Mouse (Mus musculus) liver, embryonic 14.5 days (tissue): ENCODE measurements around the gene Cnksr3. TPM values are rescaled to one million over a fixed set of nuclear protein-coding genes. Genes with fewer than 3 reads are reported as not detected.

Source experiments
- ATAC-seq: fragments of 200-750 bp; cut with Nextera tagmentation; 2 replicates; pipeline ENCODE4 v1.8.0; 2017; ENCODE audit warnings: moderate number of reproducible peaks, mild to moderate bottlenecking, moderate library complexity; ENCODE audit not compliant: insufficient read depth
- DNase-seq, 3 experiments: peaks; one replicate each; pipeline ENCODE4 v3.0.0-alpha.2; 2012 to 2013; ENCODE audit warnings: low read depth in 3 of 3, low spot score in 3 of 3
- H3K27ac ChIP-seq: fragments of 300-500 bp; sonication (generic); 2 replicates; pipeline ENCODE4 v1.5.1; 2014; ENCODE audit warnings: moderate library complexity, mild to moderate bottlenecking, control low read depth, inconsistent platforms
- H3K27me3 ChIP-seq: fragments of 300-500 bp; sonication (generic); 2 replicates; pipeline ENCODE4 v1.6.1; 2014; ENCODE audit warnings: mild to moderate bottlenecking, low read length, moderate library complexity; ENCODE audit not compliant: control insufficient read depth, insufficient read depth
- H3K36me3 ChIP-seq: fragments of 300-500 bp; sonication (generic); replicated peaks from 2 replicates; pipeline ENCODE4 v1.6.1; 2014; ENCODE audit warnings: low read depth; ENCODE audit not compliant: control insufficient read depth, insufficient read depth
- H3K4me1 ChIP-seq, 2 experiments: fragments of 200-500 bp in 1 of 2; fragments of 300-500 bp in 1 of 2; sonication (generic) in 1 of 2; replicated peaks; 2 replicates each; pipeline ENCODE4 v1.6.1; 2012 to 2014; ENCODE audit warnings: antibody characterized with exemption in 1 of 2, inconsistent platforms in 1 of 2, low read length in 1 of 2; ENCODE audit not compliant: control insufficient read depth in 2 of 2, insufficient read depth in 2 of 2
- H3K4me2 ChIP-seq: fragments of 300-500 bp; sonication (generic); 2 replicates; pipeline ENCODE4 v1.6.1; 2014; ENCODE audit warnings: low read depth, mild to moderate bottlenecking, control low read depth, moderate library complexity
- H3K4me3 ChIP-seq, 2 experiments: fragments of 200-500 bp in 1 of 2; fragments of 300-500 bp in 1 of 2; sonication (generic) in 1 of 2; 2 replicates each; pipeline ENCODE4 v1.5.1; 2012 to 2014; ENCODE audit warnings: low read depth in 2 of 2, low read length in 2 of 2, mild to moderate bottlenecking in 2 of 2, control low read depth in 1 of 2, inconsistent platforms in 1 of 2, moderate library complexity in 1 of 2; ENCODE audit not compliant: insufficient read depth in 1 of 2
- H3K9ac ChIP-seq: fragments of 300-500 bp; sonication (generic); replicated peaks from 2 replicates; pipeline ENCODE4 v1.6.1; 2014; ENCODE audit warnings: mild to moderate bottlenecking, control low read depth, moderate library complexity
- H3K9me3 ChIP-seq: fragments of 300-500 bp; sonication (generic); 2 replicates; pipeline ENCODE4 v1.6.1; 2016; ENCODE audit warnings: low read length, mixed read lengths; ENCODE audit not compliant: control insufficient read depth
- CTCF ChIP-seq: IDR thresholded peaks from 2 replicates; pipeline ENCODE4 v1.5.1; 2016; ENCODE audit warnings: antibody characterized with exemption, low read depth, control low read depth
- EP300 ChIP-seq: IDR thresholded peaks from 2 replicates; pipeline ENCODE4 v1.6.1; 2016; ENCODE audit warnings: antibody characterized with exemption, low read depth
- WGBS: fragments of 180-500 bp; shearing (Covaris S2); extraction: QIAGEN DNeasy Blood & Tissue Kit; methylation state at CpG from one replicate; pipeline ENCODE4 v1.1.7; 2014; ENCODE audit not compliant: insufficient replicate concordance; 5-methylcytosine and 5-hydroxymethylcytosine counted together
- polyA plus RNA-seq, 2 experiments: library from polyadenylated mRNA; depleted of rRNA in 1 of 2; stranded (reverse) in 1 of 2; unstranded in 1 of 2; fragments of >200 nt; fragmentation: Nextera tagmentation in 1 of 2; extraction: Ambion mirVana in 1 of 2; gene quantifications; 2 replicates each; pipeline versions ENCODE4 v1.2.1 to v1.2.3; 2012 to 2014

The Cnksr3 gene
- polyA plus RNA-seq, 2 experiments: 2.3 to 2.8 TPM

GRCm38 (mm10) chr10:7118258-7119077 lies 93.6 kb downstream of the Cnksr3 start:
- ATAC-seq (peak; percentile 21; the same call in 1 of the 2 replicates), DNase-seq (no peak)
- Histone ChIP-seq H3K9me3 (no peaks in the 10 kb centered on the region), H3K4me3 (no peak overlapping the region), H3K27ac (no peak overlapping the region), H3K36me3 (no peaks in the 10 kb centered on the region), H3K4me2 (no peak overlapping the region), H3K9ac (no peak overlapping the region), H3K27me3 (no peaks in the 10 kb centered on the region), H3K4me1 (no peaks in the 10 kb centered on the region; a peak in 1 of 4 replicates)
- WGBS: 65% methylated on average over 10 of the region's 10 CpGs
- no peak for TF ChIP-seq CTCF
- TF ChIP-seq EP300: no peak

- WGBS: 77% methylated on average over 7 of the region's 7 CpGs
- Histone ChIP-seq H3K4me1 (no peaks in the 10 kb centered on the region; a peak in 1 of 4 replicates), H3K27ac (no peak overlapping the region), H3K36me3 (no peaks in the 10 kb centered on the region), H3K9ac (no peak overlapping the region), H3K4me3 (no peak overlapping the region), H3K4me2 (no peak overlapping the region), H3K9me3 (no peaks in the 10 kb centered on the region), H3K27me3 (no peaks in the 10 kb centered on the region)
- no peak for ATAC-seq
- TF ChIP-seq EP300: no peak
- no peak for TF ChIP-seq CTCF
- DNase-seq: no peak
Observed at GRCm38 (mm10) chr10:7117785-7118184, 94.3 kb downstream of the Cnksr3 start.

DNA sequence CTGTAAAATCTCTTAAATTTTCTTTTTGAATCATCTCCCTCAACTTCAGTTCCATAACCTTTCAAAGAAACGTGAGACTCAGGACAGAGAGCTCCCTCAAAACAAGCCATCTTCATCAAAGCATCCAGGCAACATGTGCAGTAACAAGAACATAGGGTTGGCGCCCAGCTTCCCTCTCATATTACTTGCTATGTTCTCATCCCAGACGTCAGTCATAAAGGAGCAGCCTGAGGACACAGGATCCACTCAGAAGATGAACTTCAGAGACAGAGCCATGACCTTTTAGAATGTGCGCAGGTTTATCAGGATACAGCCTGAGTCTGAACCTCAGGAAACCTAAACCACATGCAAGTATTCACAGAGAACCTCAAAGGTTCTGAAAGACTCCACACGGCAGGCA lies 97.2 kb downstream of the Cnksr3 start:
- DNase-seq (no peak), ATAC-seq (no peak)
- Histone ChIP-seq H3K9ac (no peak overlapping the region), H3K27me3 (no peaks in the 10 kb centered on the region), H3K9me3 (no peaks in the 10 kb centered on the region), H3K36me3 (no peaks in the 10 kb centered on the region), H3K4me2 (no peak overlapping the region), H3K27ac (no peak overlapping the region), H3K4me3 (no peak overlapping the region), H3K4me1 (no peaks in the 10 kb centered on the region; a peak in 1 of 4 replicates)
- WGBS: 64% methylated on average over 5 of the region's 5 CpGs
- TF ChIP-seq EP300: no peak
- TF ChIP-seq CTCF: no peak

GRCm38 (mm10) chr10:7113747-7114146 lies 98.3 kb downstream of the Cnksr3 start:
- Histone ChIP-seq H3K4me2 (no peak overlapping the region), H3K27ac (no peak overlapping the region), H3K9ac (no peak overlapping the region), H3K27me3 (no peaks in the 10 kb centered on the region), H3K36me3 (no peaks in the 10 kb centered on the region), H3K4me3 (no peak overlapping the region), H3K4me1 (no peaks in the 10 kb centered on the region; a peak in 1 of 4 replicates), H3K9me3 (no peaks in the 10 kb centered on the region)
- no peak for DNase-seq
- TF ChIP-seq EP300: no peak
- TF ChIP-seq CTCF: no peak
- 66% methylated on average over 4 of the region's 4 CpGs for WGBS
- ATAC-seq: no peak

DNA sequence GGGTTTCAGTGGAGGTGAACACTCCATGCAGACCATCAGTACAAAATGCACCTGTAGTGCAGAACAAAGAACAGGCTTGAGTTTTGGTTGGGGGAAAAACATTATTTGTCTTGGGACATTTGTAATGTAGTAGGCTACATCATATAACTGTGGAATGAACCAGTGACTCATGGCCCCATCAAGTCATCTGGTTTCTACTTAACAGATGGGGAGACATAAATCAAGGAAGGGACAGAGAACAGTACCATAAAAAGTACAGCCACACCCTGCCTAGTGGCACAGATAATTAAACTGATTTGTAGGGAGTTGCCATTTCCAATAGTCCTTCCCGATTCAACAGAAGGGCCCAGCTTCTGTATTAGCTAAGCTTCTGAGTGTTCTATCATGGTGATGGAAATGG lies 98.9 kb downstream of the Cnksr3 start:
- Histone ChIP-seq H3K9ac (no peak overlapping the region), H3K27me3 (no peaks in the 10 kb centered on the region), H3K4me3 (no peak overlapping the region), H3K4me2 (no peak overlapping the region), H3K27ac (no peak overlapping the region), H3K36me3 (no peaks in the 10 kb centered on the region), H3K4me1 (no peaks in the 10 kb centered on the region), H3K9me3 (no peaks in the 10 kb centered on the region)
- WGBS: 74% methylated on average over 1 of the region's 1 CpGs
- ATAC-seq (no peak), DNase-seq (no peak)
- no peak for TF ChIP-seq CTCF
- TF ChIP-seq EP300: no peak
